Mouse (Mus musculus): Measurements from ENCODE around the gene Lpxn. TPM values are rescaled to one million over a fixed set of nuclear protein-coding genes. Genes with fewer than 3 reads are reported as not detected.

The Lpxn gene
- polyA plus RNA-seq (2017; shearing (Covaris generic)), result 348 TPM

GRCm38 (mm10) chr19:12795511-12796327 lies at the start of gene Lpxn, which contains the start of gene Zfp91:
Gene Lpxn, plus strand, starts transcription at chr19:12796193.
Gene Zfp91, minus strand, starts transcription at chr19:12796126.

GRCm38 (mm10) chr19:12765308-12765707 lies 30.7 kb upstream of the Lpxn start, which contains the start of gene Cntf:
Gene Cntf, minus strand, starts transcription at chr19:12765632.

GRCm38 (mm10) chr19:12846382-12846781 lies 50.4 kb downstream of the Lpxn start, which contains the start of gene Gm5244:
Gene Gm5244, plus strand, starts transcription at chr19:12846682.

GRCm38 (mm10) chr19:12856983-12857382 lies 61.0 kb downstream of the Lpxn start, which contains the start of gene Olfr1444:
Gene Olfr1444, plus strand, starts transcription at chr19:12857283.

Other genes with a start within 250 kb of the Lpxn start
- not detected for gene Gm4952, start 196.2 kb upstream of the Lpxn start, polyA plus RNA-seq (2017; shearing (Covaris generic))
- gene Glyat, start 162.9 kb upstream of the Lpxn start, polyA plus RNA-seq (2017; shearing (Covaris generic)), result not detected
- gene Olfr1442, start 125.8 kb upstream of the Lpxn start, polyA plus RNA-seq (2017; shearing (Covaris generic)), result not detected
- gene Olfr1443, start 118.1 kb upstream of the Lpxn start, polyA plus RNA-seq (2017; shearing (Covaris generic)), result not detected
- gene Keg1, start 100.4 kb upstream of the Lpxn start, polyA plus RNA-seq (2017; shearing (Covaris generic)), result not detected
- not detected for gene Cntf, start 30.6 kb upstream of the Lpxn start, polyA plus RNA-seq (2017; shearing (Covaris generic))
- 21.1 TPM for gene Zfp91, start 67 bp upstream of the Lpxn start, polyA plus RNA-seq (2017; shearing (Covaris generic))
- not detected for gene Gm5244, start 50.5 kb downstream of the Lpxn start, polyA plus RNA-seq (2017; shearing (Covaris generic))
- not detected for gene Olfr1444, start 61.1 kb downstream of the Lpxn start, polyA plus RNA-seq (2017; shearing (Covaris generic))
- gene Olfr1445, start 87.7 kb downstream of the Lpxn start, polyA plus RNA-seq (2017; shearing (Covaris generic)), result not detected
- not detected for gene Olfr1446, start 97.3 kb downstream of the Lpxn start, polyA plus RNA-seq (2017; shearing (Covaris generic))
- gene Olfr1447, start 107.5 kb downstream of the Lpxn start, polyA plus RNA-seq (2017; shearing (Covaris generic)), result not detected
- not detected for gene Olfr1448, start 128.2 kb downstream of the Lpxn start, polyA plus RNA-seq (2017; shearing (Covaris generic))
- not detected for gene Olfr1449, start 134.6 kb downstream of the Lpxn start, polyA plus RNA-seq (2017; shearing (Covaris generic))
- gene Olfr1450, start 154.1 kb downstream of the Lpxn start, polyA plus RNA-seq (2017; shearing (Covaris generic)), result not detected
- gene Olfr1451, start 198.8 kb downstream of the Lpxn start, polyA plus RNA-seq (2017; shearing (Covaris generic)), result not detected
- gene Olfr1453, start 232.1 kb downstream of the Lpxn start, polyA plus RNA-seq (2017; shearing (Covaris generic)), result not detected

All from effector memory CD4-positive, alpha-beta T cell, adult 5 months (primary cell).